Mouse (Mus musculus) MEL (cell line): ENCODE measurements around the gene B230307C23Rik. TPM values are rescaled to one million over a fixed set of nuclear protein-coding genes. Genes with fewer than 3 reads are reported as not detected.

Experiments
- DNase-seq: peaks from one replicate; pipeline ENCODE4 v3.0.0; 2011; ENCODE audit warnings: low read depth, low spot score
- H3K27ac ChIP-seq: 2 replicates; pipeline ENCODE4 v1.5.1; 2012; ENCODE audit warnings: low read depth, mild to moderate bottlenecking, control low read depth, low read length, moderate library complexity; ENCODE audit not compliant: control insufficient read depth
- H3K27me3 ChIP-seq, 2 experiments: fragments of 150-350 bp in 1 of 2; sonication (generic) in 1 of 2; 2 replicates each; pipeline ENCODE4 v1.6.1; 2012; ENCODE audit warnings: low read length in 2 of 2, mild to moderate bottlenecking in 2 of 2, improper control_type of control experiment in 1 of 2, moderate library complexity in 1 of 2; ENCODE audit not compliant: insufficient read depth in 2 of 2, control insufficient read depth in 1 of 2
- H3K36me3 ChIP-seq, 2 experiments: 2 replicates each; pipeline ENCODE4 v1.6.1; 2012 to 2014; ENCODE audit warnings: low read length in 2 of 2, improper control_type of control experiment in 1 of 2, inconsistent platforms in 1 of 2, mild to moderate bottlenecking in 1 of 2; ENCODE audit not compliant: insufficient read depth in 2 of 2, control insufficient read depth in 1 of 2
- H3K4me1 ChIP-seq, 2 experiments: fragments of 150-350 bp in 1 of 2; sonication (generic) in 1 of 2; 2 replicates each; pipeline ENCODE4 v1.6.1; 2012; ENCODE audit warnings: low read length in 2 of 2, improper control_type of control experiment in 1 of 2, mild to moderate bottlenecking in 1 of 2; ENCODE audit not compliant: insufficient read depth in 2 of 2, control insufficient read depth in 1 of 2
- H3K4me3 ChIP-seq, 2 experiments: fragments of 150-350 bp in 1 of 2; sonication (generic) in 1 of 2; 2 replicates each; pipeline ENCODE4 v1.5.1; 2012; ENCODE audit warnings: low read depth in 2 of 2, low read length in 2 of 2, mild to moderate bottlenecking in 2 of 2, moderate library complexity in 2 of 2, control low read depth in 1 of 2, improper control_type of control experiment in 1 of 2; ENCODE audit not compliant: control insufficient read depth in 1 of 2, insufficient read depth in 1 of 2
- H3K79me2 ChIP-seq: 2 replicates; pipeline ENCODE4 v1.6.1; 2012; ENCODE audit warnings: mild to moderate bottlenecking, low read length, moderate library complexity; ENCODE audit not compliant: control insufficient read depth, poor library complexity, insufficient read depth
- H3K9ac ChIP-seq: 2 replicates; pipeline ENCODE4 v1.6.1; 2012; ENCODE audit warnings: low read depth, mild to moderate bottlenecking, control low read depth, low read length, moderate library complexity; ENCODE audit not compliant: control insufficient read depth, poor library complexity, severe bottlenecking
- H3K9me3 ChIP-seq: fragments of 150-350 bp; sonication (generic); replicated peaks from 2 replicates; pipeline ENCODE4 v1.6.1; 2012; ENCODE audit warnings: mild to moderate bottlenecking, low read length, improper control_type of control experiment, moderate library complexity; ENCODE audit not compliant: insufficient read depth
- CTCF ChIP-seq, 3 experiments: IDR thresholded peaks in 2 of 3; conservative IDR thresholded peaks in 1 of 3; 2 replicates each; pipeline ENCODE4 v1.5.1; 2011 to 2012; ENCODE audit warnings: low read length in 3 of 3, low read depth in 2 of 3, mild to moderate bottlenecking in 2 of 3, improper control_type of control experiment in 1 of 3, inconsistent platforms in 1 of 3, mixed read lengths in 1 of 3, moderate library complexity in 1 of 3; ENCODE audit not compliant: control insufficient read depth in 1 of 3, insufficient read depth in 1 of 3, poor library complexity in 1 of 3, severe bottlenecking in 1 of 3
- E2F4 ChIP-seq: IDR thresholded peaks from 2 replicates; pipeline ENCODE4 v1.6.1; 2011; ENCODE audit warnings: low read depth, low read length, improper control_type of control experiment, borderline replicate concordance
- ELF1 ChIP-seq: IDR thresholded peaks from 2 replicates; pipeline ENCODE4 v1.6.1; 2014; ENCODE audit warnings: low read depth, mild to moderate bottlenecking, inconsistent platforms, low read length, improper control_type of control experiment, moderate library complexity
- GABPA ChIP-seq: IDR thresholded peaks from 2 replicates; pipeline ENCODE4 v1.6.1; 2012; ENCODE audit warnings: low read depth, mild to moderate bottlenecking, inconsistent platforms, low read length, improper control_type of control experiment, moderate library complexity
- MAFK ChIP-seq: IDR thresholded peaks from 2 replicates; pipeline ENCODE4 v1.6.1; 2011; ENCODE audit warnings: low read depth, mild to moderate bottlenecking, low read length, improper control_type of control experiment, borderline replicate concordance
- MAX ChIP-seq: IDR thresholded peaks from 2 replicates; pipeline ENCODE4 v1.6.1; 2011; ENCODE audit warnings: low read length, improper control_type of control experiment
- MAZ ChIP-seq: IDR thresholded peaks from 2 replicates; pipeline ENCODE4 v1.6.1; 2012; ENCODE audit warnings: low read depth, mild to moderate bottlenecking, inconsistent platforms, low read length, improper control_type of control experiment
- MEF2A ChIP-seq: IDR thresholded peaks from 2 replicates; pipeline ENCODE4 v1.6.1; 2014; ENCODE audit warnings: low read depth, mild to moderate bottlenecking, inconsistent platforms, low read length, improper control_type of control experiment; ENCODE audit not compliant: poor library complexity, insufficient replicate concordance, severe bottlenecking; ENCODE audit errors: extremely low read depth
- MXI1 ChIP-seq: IDR thresholded peaks from 2 replicates; pipeline ENCODE4 v1.6.1; 2011; ENCODE audit warnings: mild to moderate bottlenecking, low read depth, low read length, improper control_type of control experiment
- NRF1 ChIP-seq: IDR thresholded peaks from 2 replicates; pipeline ENCODE4 v1.6.1; 2014; ENCODE audit warnings: low read depth, mild to moderate bottlenecking, inconsistent platforms, low read length, improper control_type of control experiment, moderate library complexity; ENCODE audit not compliant: poor library complexity, insufficient read depth, severe bottlenecking
- RAD21 ChIP-seq: IDR thresholded peaks from 2 replicates; pipeline ENCODE4 v1.6.1; 2011; ENCODE audit warnings: mild to moderate bottlenecking, low read depth, low read length, improper control_type of control experiment
- SIN3A ChIP-seq: IDR thresholded peaks from 2 replicates; pipeline ENCODE4 v1.6.1; 2012; ENCODE audit warnings: low read length, improper control_type of control experiment, inconsistent platforms
- SMC3 ChIP-seq: IDR thresholded peaks from 2 replicates; pipeline ENCODE4 v1.6.1; 2011; ENCODE audit warnings: low read depth, low read length, improper control_type of control experiment
- TBP ChIP-seq: IDR thresholded peaks from 2 replicates; pipeline ENCODE4 v1.8.0; 2011; ENCODE audit warnings: low read depth, low read length, improper control_type of control experiment
- USF1 ChIP-seq: IDR thresholded peaks from 2 replicates; pipeline ENCODE4 v1.6.1; 2014; ENCODE audit warnings: low read depth, mild to moderate bottlenecking, inconsistent platforms, low read length, improper control_type of control experiment, moderate library complexity
- USF2 ChIP-seq, 2 experiments: IDR thresholded peaks; 2 replicates each; pipeline ENCODE4 v1.6.1; 2011 to 2012; ENCODE audit warnings: improper control_type of control experiment in 2 of 2, low read length in 2 of 2, borderline replicate concordance in 1 of 2, inconsistent platforms in 1 of 2, low read depth in 1 of 2, mild to moderate bottlenecking in 1 of 2; ENCODE audit not compliant: insufficient read depth in 1 of 2
- ZMIZ1 ChIP-seq: IDR thresholded peaks from 2 replicates; pipeline ENCODE4 v1.6.1; 2012; ENCODE audit warnings: low read depth, mild to moderate bottlenecking, inconsistent platforms, low read length, improper control_type of control experiment, moderate library complexity
- ZNF384 ChIP-seq: IDR thresholded peaks from 2 replicates; pipeline ENCODE4 v1.6.1; 2012; ENCODE audit warnings: low read depth, mild to moderate bottlenecking, inconsistent platforms, low read length, improper control_type of control experiment
- polyA plus RNA-seq, 2 experiments: library from polyadenylated mRNA; stranded (reverse) in 1 of 2; unstranded in 1 of 2; fragments of >175 nt in 1 of 2; fragments of >200 nt in 1 of 2; gene quantifications; 2 replicates each; pipeline versions ENCODE4 v1.2.1 to v1.2.4; 2012; ENCODE audit warnings: low replicate concordance in 2 of 2, low read depth in 1 of 2; ENCODE audit not compliant: insufficient read length in 2 of 2, insufficient read depth in 1 of 2, missing spikeins in 1 of 2
- total RNA-seq: library from RNA; depleted of rRNA; stranded (reverse); fragments of 300-350 nt; gene quantifications from 2 replicates; pipeline ENCODE4 v1.2.3, GENCODE M21; 2012

The B230307C23Rik gene
- total and polyA plus RNA-seq, 3 experiments: 27.4 to 54.8 TPM; not detected in 1

DNA sequence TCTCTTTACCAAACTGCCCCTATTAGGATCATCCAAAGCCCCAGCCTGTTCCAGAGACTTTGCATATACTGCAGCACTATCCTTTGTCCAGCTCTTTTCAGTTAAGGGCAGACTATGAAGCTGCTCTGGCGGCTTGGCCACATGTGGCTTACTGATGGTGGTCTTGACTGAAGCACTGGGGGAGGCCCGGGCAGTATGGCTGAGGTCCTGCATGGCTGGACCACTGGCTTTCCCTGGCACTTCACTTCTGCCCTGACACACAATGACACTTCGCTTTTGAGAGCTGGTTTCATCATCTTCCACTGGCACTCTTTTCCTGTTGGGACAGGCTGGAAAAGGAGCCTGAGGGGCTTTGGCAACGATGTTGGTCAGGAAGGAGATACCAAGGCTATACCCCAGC is 44.7 kb upstream of the B230307C23Rik start:
- H3K4me1 ChIP-seq: no peaks in the 10 kb centered on the region; a peak in 1 of 4 replicates
- no peak for DNase-seq
- H3K27me3 ChIP-seq: no peaks in the 10 kb centered on the region
- H3K9ac ChIP-seq: no peak overlapping the region
- peaks cover 0 to 4% of the 10 kb centered on the region in 2 experiments; a peak in 3 of 4 replicates for H3K36me3 ChIP-seq
- H3K27ac ChIP-seq: no peak overlapping the region
- H3K4me3 ChIP-seq: no peak overlapping the region
- no peaks in the 10 kb centered on the region for H3K79me2 ChIP-seq
- no peaks in the 10 kb centered on the region for H3K9me3 ChIP-seq
- TF ChIP-seq MXI1 (no peak), TBP (no peak), MEF2A (no peak), ZMIZ1 (no peak), E2F4 (no peak), MAZ (no peak), RAD21 (no peak)

DNA sequence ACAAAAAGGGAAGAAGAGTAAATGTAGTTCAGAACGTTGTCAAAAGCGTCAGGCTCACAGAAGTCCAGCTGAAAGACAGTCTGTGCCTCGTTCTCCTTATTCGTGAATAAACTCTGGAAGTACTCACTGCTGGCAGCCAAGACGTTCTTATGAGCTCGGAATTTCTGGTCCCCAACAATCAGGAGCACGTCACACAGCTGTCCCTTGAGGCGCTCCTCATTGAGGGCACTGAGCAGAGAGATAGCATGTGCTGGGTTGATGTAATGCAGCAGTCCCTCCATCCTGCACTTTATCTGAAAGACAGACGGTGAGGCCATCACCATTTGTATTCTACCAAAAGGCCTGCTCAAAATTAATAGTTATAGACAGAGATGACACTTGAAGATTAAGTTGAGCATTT is 44.3 kb upstream of the B230307C23Rik start:
- Histone ChIP-seq H3K4me1 (peaks cover 0 to 3% of the 10 kb centered on the region in 2 experiments; a peak in 2 of 4 replicates), H3K36me3 (peaks cover 0 to 8% of the 10 kb centered on the region in 2 experiments; a peak in 3 of 4 replicates), H3K9ac (no peak overlapping the region), H3K9me3 (no peaks in the 10 kb centered on the region), H3K27me3 (no peaks in the 10 kb centered on the region)
- DNase-seq: no peak
- no peak for TF ChIP-seq MAX
- TF ChIP-seq TBP: no peak
- TF ChIP-seq USF1: no peak
- no peak for TF ChIP-seq ZNF384
- no peak for TF ChIP-seq NRF1
- TF ChIP-seq CTCF (IDR thresholded peaks at IDR 0.05 in 2 of 3, conservative IDR thresholded peaks at IDR 0.05 in 1 of 3; ENCODE audit: control insufficient read depth in 1 of 3, insufficient read depth in 1 of 3, low read depth in 2 of 3, low read length in 3 of 3, poor library complexity in 1 of 3, severe bottlenecking in 1 of 3): no peak
- no peak for TF ChIP-seq GABPA
- no peak for TF ChIP-seq MAFK
- TF ChIP-seq, all 39 proteins: peak for 0
- Histone ChIP-seq H3K27ac (no peak overlapping the region), H3K4me3 (no peak overlapping the region), H3K79me2 (no peaks in the 10 kb centered on the region)

DNA sequence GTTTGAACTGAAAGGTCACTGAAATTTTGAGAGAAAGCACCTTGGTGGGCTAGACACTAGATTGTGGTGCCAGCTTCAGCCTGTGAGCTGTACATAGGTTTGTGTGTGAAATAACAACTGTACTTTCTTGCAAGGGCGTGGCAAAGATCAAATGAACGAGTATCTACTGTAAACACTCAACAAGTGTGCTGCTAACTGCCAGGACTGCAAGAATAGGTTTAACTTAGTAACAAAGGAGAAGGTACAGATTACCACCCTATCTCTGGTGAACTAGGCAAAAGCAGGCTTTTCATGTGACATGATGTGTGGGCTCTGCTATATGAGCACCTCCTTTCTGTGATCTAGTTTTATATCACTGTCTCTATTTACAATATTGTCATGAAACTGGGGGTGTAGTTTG is 43.8 kb upstream of the B230307C23Rik start:
- TF ChIP-seq MAFK (no peak), SIN3A (no peak), SMC3 (no peak), E2F4 (no peak), ELF1 (no peak), USF2 (IDR thresholded peaks at IDR 0.05; ENCODE audit: borderline replicate concordance in 1 of 2, insufficient read depth in 1 of 2, low read depth in 1 of 2, low read length in 2 of 2) (no peak)
- H3K27ac ChIP-seq: no peak overlapping the region
- H3K27me3 ChIP-seq: no peaks in the 10 kb centered on the region
- H3K9ac ChIP-seq: no peak overlapping the region
- no peak overlapping the region for H3K4me3 ChIP-seq
- peak; percentile 31 for DNase-seq
- H3K9me3 ChIP-seq: no peaks in the 10 kb centered on the region
- no peaks in the 10 kb centered on the region for H3K79me2 ChIP-seq
- H3K4me1 ChIP-seq: peaks cover 4 to 8% of the 10 kb centered on the region in 2 experiments
- peaks cover 0 to 13% of the 10 kb centered on the region in 2 experiments; a peak in 3 of 4 replicates for H3K36me3 ChIP-seq
